Mouse (Mus musculus) telencephalon, adult 2 months (tissue): ENCODE measurements around the gene Abcb6.

Experiments used
- DNase-seq: peaks from one replicate; pipeline ENCODE4 v3.0.0-alpha.2; 2011; ENCODE audit warnings: low read depth, low spot score

The Abcb6 gene

DNA sequence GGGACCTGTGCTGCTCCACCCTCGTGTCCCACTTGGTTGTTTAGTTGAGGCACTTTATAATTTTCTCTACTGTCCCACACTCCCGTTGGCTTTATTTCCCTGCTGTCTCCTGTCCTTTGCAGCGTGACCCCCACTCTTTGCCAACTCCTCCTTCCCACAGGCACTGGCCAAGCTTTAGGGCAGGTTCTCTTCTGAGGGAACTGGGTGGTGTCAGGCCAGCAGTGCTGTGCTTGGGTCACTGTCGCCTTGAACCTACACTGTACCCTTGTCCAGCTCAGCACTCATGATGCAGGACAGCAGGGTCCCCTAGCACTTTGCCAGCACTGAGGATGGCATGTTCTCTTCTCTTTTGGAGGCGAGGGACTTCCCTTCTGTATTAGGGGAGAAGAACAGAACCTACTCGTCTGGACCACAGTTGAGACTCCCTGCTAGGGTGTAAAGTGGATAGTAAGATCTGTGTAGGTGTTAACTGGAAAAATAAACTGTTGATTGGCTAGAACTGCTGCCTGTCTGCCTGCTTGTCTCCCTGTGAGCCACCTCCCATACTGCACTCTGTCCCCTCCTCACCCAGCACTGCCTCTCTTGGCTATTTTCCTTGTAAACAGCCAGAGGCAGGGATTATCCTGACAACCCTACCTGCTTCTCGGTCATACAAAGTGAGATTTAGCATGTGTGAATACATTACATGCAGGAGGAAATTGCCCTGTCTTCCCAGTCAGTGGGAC, 32.6 kb downstream of the Abcb6 start:
- DNase-seq: no peak

DNA sequence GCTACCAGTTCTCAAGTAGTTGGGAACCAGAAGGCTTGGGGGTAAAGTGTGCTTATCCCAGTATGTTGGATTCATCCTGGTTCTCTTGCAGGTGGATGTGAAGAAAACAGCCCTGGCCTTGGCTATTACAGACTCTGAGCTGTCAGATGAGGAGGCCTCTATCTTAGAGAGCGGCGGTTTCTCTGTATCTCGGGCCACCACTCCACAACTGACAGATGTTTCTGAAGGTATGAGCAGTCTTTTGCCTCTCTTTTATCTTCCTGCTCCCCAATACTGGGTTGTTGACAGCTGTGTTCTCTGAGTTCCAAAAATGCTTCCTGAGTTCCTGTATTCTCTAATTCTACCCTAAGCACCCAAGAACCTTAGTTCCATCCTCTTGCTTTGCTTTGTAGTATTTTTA, 34.6 kb downstream of the Abcb6 start:
- DNase-seq: no peak

DNA sequence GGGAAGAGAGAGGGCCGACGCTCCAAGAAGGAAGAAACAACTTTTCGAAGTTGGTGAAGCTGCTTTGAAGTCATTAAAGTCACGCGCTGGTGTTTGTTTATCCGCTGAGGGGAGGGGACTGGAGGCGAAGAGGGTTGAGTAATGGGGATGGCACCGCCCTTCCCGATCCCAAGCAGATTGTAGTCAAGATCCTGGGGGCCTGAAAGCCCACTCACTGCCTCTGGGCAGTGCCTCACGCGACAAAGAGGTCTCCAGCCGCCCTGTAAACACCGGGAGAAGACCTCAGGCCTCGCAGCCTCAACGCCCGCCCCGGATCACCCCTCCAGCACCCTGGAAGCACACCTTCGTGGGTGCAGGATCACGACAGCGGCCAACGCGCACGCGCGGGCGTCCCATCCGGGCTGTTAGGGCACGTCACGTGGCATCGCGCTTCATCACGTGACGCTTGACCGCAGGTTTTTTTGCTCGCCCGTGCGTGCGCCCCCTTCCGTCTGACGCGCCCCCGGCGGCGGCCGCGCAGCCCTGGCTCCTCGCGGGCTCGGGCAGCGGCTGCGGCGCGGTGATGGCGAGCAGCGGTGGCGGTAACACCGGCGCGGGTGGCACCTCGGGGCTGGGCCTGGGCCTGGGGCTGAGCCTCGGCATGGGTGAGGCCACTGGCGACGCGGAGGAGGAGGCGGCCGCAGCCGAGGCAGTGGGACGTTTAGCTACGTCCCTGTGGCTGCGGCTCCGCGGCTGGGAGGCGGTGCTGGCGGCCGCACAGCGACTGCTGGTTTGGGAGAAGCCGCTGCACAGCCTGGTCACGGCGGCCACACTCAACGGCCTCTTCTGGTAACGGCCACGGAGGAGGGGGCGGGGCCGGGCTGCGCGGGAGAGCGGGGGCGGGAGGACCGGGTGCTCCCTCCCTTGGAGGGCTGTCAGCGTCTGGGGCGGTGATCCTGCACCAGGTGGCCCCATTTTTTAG, 37.6 kb downstream of the Abcb6 start, which contains the start of the genes Cnppd1 and Retreg2:
Cnppd1 (minus strand) TSS at position 411 of the 961 bp plus-strand sequence.
Retreg2 (plus strand) TSS at position 478 of the 961 bp plus-strand sequence.
- DNase-seq: peak; percentile 91

DNA sequence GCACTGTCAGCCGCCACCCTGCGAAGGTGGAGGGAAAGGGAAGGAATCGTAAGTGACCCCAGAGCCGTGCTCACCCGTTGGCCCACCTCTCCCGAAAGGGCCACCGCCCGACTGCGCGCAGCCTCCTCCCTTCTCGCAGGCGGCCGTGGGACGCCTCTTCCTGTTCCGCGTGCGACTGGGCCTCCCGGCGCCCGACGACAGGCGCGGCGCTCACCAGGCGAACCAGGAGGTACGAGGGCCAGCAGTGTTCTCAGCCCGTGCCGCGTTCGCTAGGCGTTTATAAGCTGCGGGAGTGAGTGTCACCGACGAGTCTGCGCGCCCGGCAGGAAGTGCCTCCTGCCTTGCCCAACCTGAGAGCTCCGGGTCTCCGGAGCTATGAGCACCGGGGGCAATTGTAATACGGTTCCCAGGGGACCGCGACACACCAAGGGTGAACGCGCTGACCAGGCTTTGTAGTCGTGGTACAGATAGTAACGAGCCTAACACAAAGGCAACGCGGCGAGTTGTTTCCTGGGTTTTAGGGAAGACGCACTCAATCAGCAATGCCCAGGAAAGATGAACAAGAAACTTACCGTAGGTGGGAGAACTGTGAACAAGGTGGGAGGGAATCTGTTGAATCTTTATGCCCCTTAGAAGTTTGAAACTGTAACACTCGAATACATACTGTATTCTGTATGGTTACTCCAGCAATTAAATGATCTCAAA, 38.6 kb downstream of the Abcb6 start:
- peak; percentile 34 for DNase-seq

DNA sequence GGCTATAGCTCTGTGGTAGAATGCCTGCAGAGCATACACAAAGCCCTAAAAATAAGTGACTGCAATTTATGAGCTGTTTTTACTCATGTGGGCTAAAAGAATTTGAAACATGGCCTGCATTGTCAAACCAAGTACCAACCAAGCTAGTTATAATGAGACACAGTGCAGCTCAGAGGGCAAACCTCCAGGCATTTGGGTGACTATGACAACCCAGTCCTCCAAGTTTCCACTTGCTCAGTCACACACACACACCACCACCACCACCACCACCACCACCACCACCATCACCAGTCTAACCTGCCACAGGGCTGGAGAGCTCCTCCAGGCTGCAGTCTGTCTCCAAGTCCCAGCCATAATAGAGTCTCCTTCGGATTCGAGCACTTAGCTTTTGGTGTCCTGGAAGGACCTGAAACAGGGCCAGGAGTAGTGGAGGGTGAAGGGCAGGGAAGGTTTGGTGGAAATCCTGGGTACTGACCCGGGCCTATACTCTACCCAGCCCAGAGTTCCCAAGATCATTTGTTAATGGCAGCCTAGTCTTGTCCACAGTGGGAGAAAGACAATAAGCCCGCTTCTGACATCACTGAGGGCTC, 39.5 kb downstream of the Abcb6 start:
- no peak for DNase-seq

DNA sequence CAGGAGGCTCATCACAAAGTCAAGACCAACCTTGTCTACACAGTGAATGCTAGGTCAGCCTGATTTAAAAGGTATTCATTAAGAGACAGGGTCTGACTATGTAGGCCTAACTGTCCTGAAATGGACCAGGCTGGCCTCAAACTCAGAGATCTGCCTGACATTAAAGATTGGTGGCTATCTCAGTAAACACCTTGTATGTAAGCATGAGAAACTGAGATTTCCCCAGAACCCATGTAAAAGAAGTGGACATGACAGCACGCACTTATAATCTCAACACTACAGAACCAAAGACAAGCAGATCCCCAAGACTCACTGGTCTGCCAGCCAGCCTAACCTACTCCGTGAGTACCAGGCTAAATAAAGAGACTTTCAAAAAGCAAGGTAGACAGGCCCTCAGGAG, 41.7 kb downstream of the Abcb6 start:
- DNase-seq: no peak

DNA sequence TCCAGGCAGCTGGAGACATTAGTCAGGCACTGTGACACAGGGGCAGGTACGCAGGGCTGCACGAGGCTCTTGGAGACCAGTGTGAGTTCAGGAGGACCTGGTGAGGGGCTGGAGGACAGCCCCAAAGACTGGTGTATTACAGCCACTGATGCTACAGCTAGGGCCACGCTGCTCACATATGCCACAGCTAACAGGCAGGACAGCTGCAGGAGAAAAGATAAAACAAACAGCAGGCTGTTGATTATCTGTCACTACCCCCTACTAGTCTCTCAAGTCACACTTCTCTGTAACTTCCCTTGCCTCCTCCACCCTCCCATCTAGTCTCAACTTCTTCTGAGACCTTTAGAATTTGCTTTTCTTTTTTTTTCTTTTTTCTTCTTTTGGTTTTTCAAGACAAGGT, 43.5 kb downstream of the Abcb6 start:
- DNase-seq: no peak

DNA sequence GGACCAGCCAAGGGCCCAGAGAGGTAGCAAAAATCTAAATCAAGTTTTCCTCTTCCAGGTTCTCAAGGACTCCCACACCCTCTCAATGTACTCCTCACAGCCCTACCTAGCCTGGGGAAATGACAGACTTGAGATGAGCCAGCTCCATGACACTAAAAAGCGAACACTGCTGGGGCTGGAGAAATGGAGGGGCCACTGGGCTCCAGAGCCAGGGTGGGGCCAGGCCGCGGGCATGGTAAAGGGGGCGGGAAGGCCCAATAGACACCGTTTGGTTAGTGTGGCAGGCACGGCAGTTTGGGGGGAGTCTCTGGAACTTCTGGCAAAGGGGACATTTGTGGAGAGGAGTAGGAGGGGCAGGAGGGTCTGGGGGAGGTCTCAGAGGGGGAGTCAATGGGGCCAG, 43.9 kb downstream of the Abcb6 start:
- no peak for DNase-seq

DNA sequence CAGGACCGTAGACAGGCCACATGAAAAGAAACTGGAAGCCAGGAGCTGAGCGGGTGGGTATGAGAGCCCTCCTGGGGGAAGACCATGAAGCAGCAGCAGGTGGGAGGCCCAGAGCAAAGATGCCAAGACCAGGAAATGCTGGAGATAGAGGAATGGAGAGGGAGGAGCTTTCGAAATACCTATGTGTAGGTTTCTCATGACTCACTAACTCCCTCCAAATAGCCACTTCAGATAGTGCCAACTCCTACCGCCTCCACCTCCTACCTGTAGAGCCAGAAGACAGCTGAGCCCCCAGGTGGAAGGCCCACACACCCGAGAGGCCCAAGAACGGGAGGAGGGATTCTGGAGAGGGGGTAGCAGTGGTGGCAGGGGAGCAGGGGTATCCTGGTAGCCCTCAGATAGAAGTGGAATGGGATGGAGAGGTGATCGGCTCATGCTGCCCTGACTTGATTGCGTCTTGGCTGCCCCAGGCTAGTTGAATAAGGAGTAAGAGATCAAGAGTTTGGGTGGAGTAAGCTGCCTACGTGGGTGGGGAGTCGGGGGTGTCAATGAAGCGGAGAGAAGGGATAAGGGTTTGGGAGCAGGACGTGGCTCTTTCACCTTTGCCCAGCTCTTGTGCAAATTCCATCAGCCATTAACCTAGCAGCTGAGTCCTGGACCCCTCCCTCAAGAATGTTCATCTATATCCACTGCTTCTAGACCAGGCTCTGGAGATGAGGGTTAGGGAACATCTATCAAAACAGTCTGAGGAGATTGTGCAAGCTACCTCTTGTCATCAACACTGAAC, 46.6 kb downstream of the Abcb6 start, which contains the start of gene Slc23a3:
Slc23a3 (minus strand) TSS at position 470 of the 787 bp plus-strand sequence.
- peak; percentile 17 for DNase-seq

DNA sequence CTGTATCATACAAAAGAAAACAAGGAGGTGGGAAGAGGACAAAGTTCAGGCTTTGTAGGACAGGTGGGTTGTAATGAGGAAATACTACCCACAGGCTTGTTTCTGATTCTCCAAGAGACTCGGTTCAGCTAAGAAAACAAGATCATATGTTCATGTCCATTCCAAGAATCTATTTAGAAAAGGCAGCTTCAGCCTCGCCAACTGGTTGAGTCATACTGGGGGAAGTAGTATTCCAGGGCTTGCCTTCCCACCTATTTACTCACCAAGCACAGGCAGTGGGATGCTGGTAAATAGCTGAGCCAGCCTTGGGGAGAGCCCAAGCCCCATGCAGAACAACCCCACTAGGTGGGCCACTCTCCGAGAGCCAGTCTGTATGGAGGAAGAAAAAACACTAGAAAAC, 51.6 kb downstream of the Abcb6 start:
- peak; percentile 67 for DNase-seq

DNA sequence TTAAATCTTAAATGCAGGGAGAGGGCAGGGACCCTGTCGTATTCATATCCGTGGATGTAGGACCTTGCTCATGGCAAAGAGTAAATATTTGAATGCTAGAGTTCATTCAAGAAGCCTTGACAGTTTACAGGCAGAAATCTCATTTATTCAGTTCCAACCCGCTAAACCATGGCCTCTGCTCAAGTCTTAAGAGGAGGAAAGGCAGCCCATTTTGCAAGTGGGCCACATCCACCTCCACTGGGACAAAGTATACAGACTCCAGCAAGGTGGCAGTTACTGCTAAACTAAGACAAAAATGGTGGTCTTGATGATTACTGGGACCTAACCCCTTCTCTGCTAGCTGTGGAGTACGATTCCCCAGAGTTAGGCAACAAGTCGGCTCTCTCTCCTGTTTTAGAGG, 54.8 kb downstream of the Abcb6 start:
- DNase-seq: no peak

DNA sequence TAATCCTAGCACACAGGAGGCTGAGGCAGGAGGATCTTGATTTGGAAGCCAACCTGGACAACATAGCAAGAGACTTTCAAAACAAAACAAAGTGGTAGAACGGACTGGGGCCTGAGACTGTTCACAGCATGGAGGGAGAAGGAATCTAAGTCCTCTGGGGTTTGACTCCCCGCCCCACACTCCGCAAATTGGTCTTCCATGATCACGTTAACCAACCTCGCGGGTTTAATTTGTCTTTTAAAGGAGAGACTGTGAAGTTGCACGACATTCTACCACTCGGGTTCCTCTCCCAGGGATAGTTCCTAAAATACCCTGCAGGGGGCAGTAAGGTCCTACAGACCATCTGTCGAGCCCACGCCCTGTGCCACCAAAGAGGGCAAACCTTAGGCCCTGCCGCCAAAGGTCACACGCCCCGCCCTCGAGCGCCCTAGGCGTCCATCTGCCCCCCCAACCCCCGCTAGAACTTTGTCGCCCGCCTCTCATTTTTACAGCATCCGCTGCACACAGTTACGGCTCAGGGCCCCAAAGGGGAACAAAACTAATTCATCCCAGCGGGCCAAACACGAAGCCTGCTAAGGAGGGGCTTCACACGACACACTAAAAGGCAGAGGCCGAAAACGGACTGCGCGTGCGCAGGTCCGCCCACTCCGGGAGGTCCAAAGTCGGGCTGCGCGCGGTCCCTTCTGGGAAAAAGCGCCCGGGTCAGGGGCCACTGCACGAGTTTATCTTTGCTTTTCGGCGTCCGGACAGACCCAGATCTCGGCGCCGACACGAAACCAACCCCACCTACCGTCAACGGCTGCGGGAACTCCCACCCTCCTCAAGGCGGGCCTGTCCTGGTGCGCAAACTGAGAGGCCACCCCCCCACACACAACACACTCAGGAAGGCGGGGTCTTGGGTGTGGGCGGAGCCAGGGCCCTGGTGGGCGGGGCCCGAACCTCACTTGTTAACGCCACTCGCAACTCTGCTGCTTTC, 55.6 kb downstream of the Abcb6 start, which contains the start of gene Nhej1:
Nhej1 (minus strand) TSS at position 855 of the 976 bp plus-strand sequence.
- DNase-seq: peak; percentile 90

DNA sequence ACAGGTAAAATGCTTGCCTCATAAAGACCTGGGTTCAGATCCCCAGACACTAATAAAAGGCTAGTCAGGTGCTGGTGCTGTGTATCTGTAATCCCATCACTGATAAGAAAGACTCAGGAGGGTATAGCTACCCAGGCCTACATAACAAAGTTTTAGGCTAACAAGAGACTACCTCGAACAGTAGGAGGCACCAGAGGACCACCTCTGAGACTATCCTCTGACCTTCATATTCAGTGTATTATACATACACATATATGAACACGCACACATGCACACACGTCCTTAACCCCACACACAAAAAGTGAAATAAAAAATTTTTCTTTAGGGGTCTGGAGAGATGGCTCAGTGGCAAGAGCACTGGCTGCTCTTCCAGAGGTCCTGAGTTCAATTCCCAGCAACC, 58.0 kb downstream of the Abcb6 start:
- no peak for DNase-seq
